In genomic region chr8:126698601-126699388, GRCm38 (mm10) we compare ENCODE assay signal across 8 mouse cellular contexts.
DNase-seq lines count a peak whose midpoint lies in the region; ATAC-seq and TF ChIP-seq lines count a peak whose summit lies in the region.

No protein-coding gene starts in this region.

- no peak overlapping the region for H3K4me2 ChIP-seq in forebrain, postnatal 0 days (ENCODE audit: low read depth)

- no peak for TF ChIP-seq CTCF in spleen, adult 2 months (IDR thresholded peaks at IDR 0.05; ENCODE audit: extremely low read depth, insufficient read depth, insufficient read length, insufficient replicate concordance)
- TF ChIP-seq CTCF in forebrain, postnatal 0 days (IDR thresholded peaks at IDR 0.05; ENCODE audit: low read depth) = no peak
- TF ChIP-seq CTCF in thymus, adult 2 months (IDR thresholded peaks at IDR 0.05; ENCODE audit: borderline replicate concordance, control insufficient read depth, extremely low read depth, insufficient read depth, low read length, poor library complexity) = no peak

- DNase-seq in spleen, adult 2 months (ENCODE audit: low read depth in 1 of 2, low spot score in 2 of 2) = no peak
- DNase-seq in spleen, postnatal 4 days (ENCODE audit: low spot score in 2 of 2) = no peak
- DNase-seq in forebrain, postnatal 0 days = peak; percentile 21
- DNase-seq in lung, postnatal 10 days = peak; percentile 82
- peak; percentile 43 for DNase-seq in thymus, adult 2 months
- DNase-seq in adrenal gland, postnatal 14 days = no peak
- no peak for DNase-seq in left cerebral cortex, postnatal 14 days (ENCODE audit: low spot score in 2 of 2)
- no peak for DNase-seq in frontal cortex, postnatal 25 days (ENCODE audit: low spot score in 2 of 2)

- intact Hi-C loops in left cerebral cortex, postnatal 14 days (cut with DNase I) = no loop called here

- no peak for TF ChIP-seq POLR2A in spleen, adult 2 months (IDR thresholded peaks at IDR 0.05; ENCODE audit: low read depth, low read length)
- TF ChIP-seq POLR2A in thymus, adult 2 months (IDR thresholded peaks at IDR 0.05; ENCODE audit: control insufficient read depth, extremely low read depth, insufficient read depth, low read length, poor library complexity) = no peak

- H3K27ac ChIP-seq in spleen, adult 2 months (ENCODE audit: insufficient read depth, low read length) = peak overlapping the region; percentile 40
- peak overlapping the region; percentile 45; the same call in 1 of the 2 replicates for H3K27ac ChIP-seq in forebrain, postnatal 0 days (ENCODE audit: low read depth, low read length)
- H3K27ac ChIP-seq in thymus, adult 2 months (ENCODE audit: control insufficient read depth, insufficient read depth, low read length) = peak overlapping the region; percentile 68

- 32% methylated on average over 7 of the region's 7 CpGs for WGBS in spleen, adult 2 months
- WGBS in forebrain, postnatal 0 days = 22% methylated on average over 7 of the region's 7 CpGs
- WGBS in thymus, adult 2 months = 21% methylated on average over 7 of the region's 7 CpGs

- H3K27me3 ChIP-seq in spleen, adult 2 months (ENCODE audit: control insufficient read depth, insufficient read depth, low read length) = no peaks in the 10 kb centered on the region
- no peaks in the 10 kb centered on the region for H3K27me3 ChIP-seq in forebrain, postnatal 0 days (ENCODE audit: insufficient read depth, low read length)
- H3K27me3 ChIP-seq in thymus, adult 2 months (ENCODE audit: control insufficient read depth, insufficient read depth, low read length) = no peaks in the 10 kb centered on the region

- H3K36me3 ChIP-seq in spleen, adult 2 months (ENCODE audit: control insufficient read depth, insufficient read depth, low read length) = no peaks in the 10 kb centered on the region
- no peaks in the 10 kb centered on the region for H3K36me3 ChIP-seq in forebrain, postnatal 0 days (ENCODE audit: insufficient read depth)
- no peaks in the 10 kb centered on the region for H3K36me3 ChIP-seq in thymus, adult 2 months (ENCODE audit: control insufficient read depth, insufficient read depth, low read length)

- no peak overlapping the region for H3K9ac ChIP-seq in forebrain, postnatal 0 days

- peak; percentile 59 for ATAC-seq in forebrain, postnatal 0 days

- H3K4me3 ChIP-seq in spleen, adult 2 months (ENCODE audit: extremely low read depth, insufficient read depth, insufficient read length) = no peak overlapping the region
- H3K4me3 ChIP-seq in forebrain, postnatal 0 days (ENCODE audit: low read depth, low read length) = no peak overlapping the region
- H3K4me3 ChIP-seq in thymus, adult 2 months (ENCODE audit: control insufficient read depth, insufficient read depth, low read length) = no peak overlapping the region

- peaks cover 12% of the 10 kb centered on the region; the same call in 1 of the 2 replicates for H3K4me1 ChIP-seq in spleen, adult 2 months (ENCODE audit: control insufficient read depth, insufficient read depth, insufficient read length)
- H3K4me1 ChIP-seq in forebrain, postnatal 0 days (ENCODE audit: insufficient read depth) = peaks cover 3% of the 10 kb centered on the region; the same call in 1 of the 2 replicates
- H3K4me1 ChIP-seq in thymus, adult 2 months (replicated peaks; ENCODE audit: control insufficient read depth, insufficient read depth, low read length) = peaks cover 26% of the 10 kb centered on the region

- no peaks in the 10 kb centered on the region for H3K9me3 ChIP-seq in forebrain, postnatal 0 days (ENCODE audit: low read length)

Comparison
In these comparisons a context has a peak if more than half of its experiments do, and no peak if none do; other contexts are left out.
1. DNase-seq: peak in forebrain, postnatal 0 days (single experiment), lung, postnatal 10 days (single experiment) and thymus, adult 2 months (single experiment); none in spleen, adult 2 months (0 of 2), spleen, postnatal 4 days (0 of 2), adrenal gland, postnatal 14 days (single experiment), left cerebral cortex, postnatal 14 days (0 of 2) and frontal cortex, postnatal 25 days (0 of 2).
2. Peak in every context shown above with its lines, with median percentiles within 50 percentile points of each other: H3K27ac ChIP-seq.